Mouse (Mus musculus) right cerebral cortex, adult 2 months (tissue): ENCODE measurements around the gene Tubg1.
"Not testable (repeated sequence)": the region's sequence is repeated elsewhere in the genome, so short reads cannot be mapped to it uniquely, and the experiment has no call there.

Source experiments
- DNase-seq, 2 experiments: peaks; one replicate each; pipeline ENCODE4 v3.0.0; 2021 to 2022; ENCODE audit warnings: low spot score in 2 of 2

Gene Tubg1

GRCm38 (mm10) chr11:101140164-101140819 is 20.6 kb downstream of the Tubg1 start:
- no peak for DNase-seq

GRCm38 (mm10) chr11:101141088-101141487 is 21.4 kb downstream of the Tubg1 start:
- DNase-seq: no peak

GRCm38 (mm10) chr11:101142215-101142967 is 22.7 kb downstream of the Tubg1 start:
- DNase-seq: no peak

- DNase-seq: peak in 1 of 2 experiments; percentile 60
Measured at GRCm38 (mm10) chr11:101143338-101144225, 23.8 kb downstream of the Tubg1 start.

GRCm38 (mm10) chr11:101146377-101146776 is 26.6 kb downstream of the Tubg1 start:
- peak in 1 of 2 experiments; percentile 59 for DNase-seq

GRCm38 (mm10) chr11:101148751-101149150 is 29.0 kb downstream of the Tubg1 start:
- no peak for DNase-seq

GRCm38 (mm10) chr11:101149178-101150105 is 29.7 kb downstream of the Tubg1 start:
- no peak for DNase-seq

GRCm38 (mm10) chr11:101151063-101151462 is 31.3 kb downstream of the Tubg1 start:
- DNase-seq: no peak

GRCm38 (mm10) chr11:101152825-101153224 is 33.1 kb downstream of the Tubg1 start:
- DNase-seq: no peak

- no peak for DNase-seq
Measured at GRCm38 (mm10) chr11:101154648-101155047, 34.9 kb downstream of the Tubg1 start.

- no peak for DNase-seq
Measured at GRCm38 (mm10) chr11:101155151-101155550, 35.4 kb downstream of the Tubg1 start.

GRCm38 (mm10) chr11:101155728-101156371 is 36.1 kb downstream of the Tubg1 start, which contains the start of gene Tubg2:
TSS of gene Tubg2 (plus strand) at chr11:101155907.
- peak; percentile 84 to 90 for DNase-seq

- DNase-seq: not testable (repeated sequence)
Measured at GRCm38 (mm10) chr11:101160151-101160550, 40.4 kb downstream of the Tubg1 start.

- DNase-seq: not testable (repeated sequence)
Measured at GRCm38 (mm10) chr11:101160981-101161505, 41.3 kb downstream of the Tubg1 start.

- no peak for DNase-seq
Measured at GRCm38 (mm10) chr11:101161551-101161950, 41.8 kb downstream of the Tubg1 start.

- DNase-seq: no peak
Measured at GRCm38 (mm10) chr11:101162301-101162700, 42.6 kb downstream of the Tubg1 start.

GRCm38 (mm10) chr11:101162772-101163171 is 43.0 kb downstream of the Tubg1 start:
- DNase-seq: peak in 1 of 2 experiments; percentile 28

- DNase-seq: no peak
Measured at GRCm38 (mm10) chr11:101163476-101164350, 44.0 kb downstream of the Tubg1 start.

GRCm38 (mm10) chr11:101164351-101164665 is 44.6 kb downstream of the Tubg1 start:
- no peak for DNase-seq
